Mouse (Mus musculus): ENCODE data around the gene Hoxa13. TPM values are rescaled to one million over a fixed set of nuclear protein-coding genes. Genes with fewer than 3 reads are reported as not detected.
A peak's percentile ranks its signal among the peaks of the same experiment; 100 is the strongest.

The Hoxa13 gene
- total RNA-seq (2014; fragmentation: Nextera tagmentation) (not detected in 2 replicates), total RNA-seq (2017) (not detected in 2 replicates)

- no peak; the same call in 1 of the 2 replicates for ATAC-seq (replicated peaks; ENCODE audit: poor library complexity, severe bottlenecking)
Measured at GRCm38 (mm10) chr6:52260654-52261575, at the start of gene Hoxa13. Gene Hoxa13 (minus strand): TSS chr6:52260880.

- ATAC-seq (replicated peaks; ENCODE audit: poor library complexity, severe bottlenecking): no peak
Measured at GRCm38 (mm10) chr6:52310366-52310765, 49.7 kb upstream of the Hoxa13 start.

- ATAC-seq (replicated peaks; ENCODE audit: poor library complexity, severe bottlenecking): no peak
Measured at GRCm38 (mm10) chr6:52309766-52310165, 49.1 kb upstream of the Hoxa13 start.

- peak; percentile 69 for ATAC-seq (replicated peaks; ENCODE audit: poor library complexity, severe bottlenecking)
Measured at GRCm38 (mm10) chr6:52305877-52306389, 45.3 kb upstream of the Hoxa13 start.

- peak; percentile 94 for ATAC-seq (replicated peaks; ENCODE audit: poor library complexity, severe bottlenecking)
Measured at GRCm38 (mm10) chr6:52303426-52303825, 42.7 kb upstream of the Hoxa13 start.

GRCm38 (mm10) chr6:52300806-52301205, 40.1 kb upstream of the Hoxa13 start:
- no peak for ATAC-seq (replicated peaks; ENCODE audit: poor library complexity, severe bottlenecking)

GRCm38 (mm10) chr6:52298511-52298910, 37.8 kb upstream of the Hoxa13 start:
- no peak for ATAC-seq (replicated peaks; ENCODE audit: poor library complexity, severe bottlenecking)

- ATAC-seq (replicated peaks; ENCODE audit: poor library complexity, severe bottlenecking): no peak
Measured at GRCm38 (mm10) chr6:52294616-52295015, 33.9 kb upstream of the Hoxa13 start.

- no peak for ATAC-seq (replicated peaks; ENCODE audit: poor library complexity, severe bottlenecking)
Measured at GRCm38 (mm10) chr6:52292328-52292727, 31.6 kb upstream of the Hoxa13 start.

- no peak; the same call in 1 of the 2 replicates for ATAC-seq (replicated peaks; ENCODE audit: poor library complexity, severe bottlenecking)
Measured at GRCm38 (mm10) chr6:52291021-52291860, 30.6 kb upstream of the Hoxa13 start.

GRCm38 (mm10) chr6:52290186-52290585, 29.5 kb upstream of the Hoxa13 start:
- no peak for ATAC-seq (replicated peaks; ENCODE audit: poor library complexity, severe bottlenecking)

GRCm38 (mm10) chr6:52283896-52284295, 23.2 kb upstream of the Hoxa13 start:
- no peak for ATAC-seq (replicated peaks; ENCODE audit: poor library complexity, severe bottlenecking)

GRCm38 (mm10) chr6:52281084-52281483, 20.4 kb upstream of the Hoxa13 start:
- no peak for ATAC-seq (replicated peaks; ENCODE audit: poor library complexity, severe bottlenecking)

GRCm38 (mm10) chr6:52276920-52277319, 16.2 kb upstream of the Hoxa13 start:
- ATAC-seq (replicated peaks; ENCODE audit: poor library complexity, severe bottlenecking): no peak

GRCm38 (mm10) chr6:52276382-52276781, 15.7 kb upstream of the Hoxa13 start:
- ATAC-seq (replicated peaks; ENCODE audit: poor library complexity, severe bottlenecking): no peak

- no peak for ATAC-seq (replicated peaks; ENCODE audit: poor library complexity, severe bottlenecking)
Measured at GRCm38 (mm10) chr6:52275563-52276280, 15.0 kb upstream of the Hoxa13 start.

- no peak for ATAC-seq (replicated peaks; ENCODE audit: poor library complexity, severe bottlenecking)
Measured at GRCm38 (mm10) chr6:52274576-52274975, 13.9 kb upstream of the Hoxa13 start.

- ATAC-seq (replicated peaks; ENCODE audit: poor library complexity, severe bottlenecking): no peak
Measured at GRCm38 (mm10) chr6:52273656-52274280, 13.1 kb upstream of the Hoxa13 start.

GRCm38 (mm10) chr6:52272766-52273655, 12.3 kb upstream of the Hoxa13 start:
- no peak for ATAC-seq (replicated peaks; ENCODE audit: poor library complexity, severe bottlenecking)
